Mouse (Mus musculus) embryo, embryonic 10.5 days (tissue): ENCODE measurements at regions not wholly inside any gene's neighbourhood (a gene's known extent, or its start where the extent isn't known, plus 50 kb on each side); places are given as distances from the start of the nearest gene placed in this dataset.
A peak's percentile ranks its signal among the peaks of the same experiment; 100 is the strongest.
"Not testable (repeated sequence)": the region's sequence is repeated elsewhere in the genome, so short reads cannot be mapped to it uniquely, and the experiment has no call there.

ENCODE experiments used
- DNase-seq: peaks from one replicate; pipeline ENCODE4 v3.0.0-alpha.2; 2015; ENCODE audit warnings: low spot score

- peak; percentile 3 for DNase-seq
Measured at GRCm38 (mm10) chr19:35639945-35640344, 417.4 kb downstream of the Htr7 start.

GRCm38 (mm10) chr19:35621771-35622170 lies 435.5 kb downstream of the Htr7 start:
- DNase-seq = no peak

GRCm38 (mm10) chr19:35595384-35595783 lies 461.9 kb downstream of the Htr7 start:
- DNase-seq = no peak

GRCm38 (mm10) chr19:35575979-35576378 lies 481.3 kb downstream of the Htr7 start:
- no peak for DNase-seq

DNA sequence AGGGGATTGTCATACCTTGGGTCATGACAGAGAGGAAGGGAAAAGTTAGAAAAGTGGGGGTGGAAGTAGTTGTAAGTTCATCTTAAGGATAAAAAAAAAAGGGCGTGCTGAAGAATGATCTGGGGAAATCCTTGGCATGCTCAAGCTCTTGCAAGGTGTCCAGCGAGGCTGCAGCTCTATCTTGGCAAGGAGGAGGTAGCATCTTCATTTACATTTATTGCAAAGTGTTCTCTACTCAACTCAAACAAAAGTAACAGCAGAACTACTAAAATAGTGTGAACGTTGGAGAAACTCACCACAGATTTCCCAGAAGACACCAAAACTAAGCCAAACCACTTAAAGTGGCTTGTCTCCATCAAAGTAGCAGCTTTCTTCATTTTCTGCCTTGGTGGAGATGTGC lies 507.9 kb downstream of the Htr7 start:
- DNase-seq = no peak

DNA sequence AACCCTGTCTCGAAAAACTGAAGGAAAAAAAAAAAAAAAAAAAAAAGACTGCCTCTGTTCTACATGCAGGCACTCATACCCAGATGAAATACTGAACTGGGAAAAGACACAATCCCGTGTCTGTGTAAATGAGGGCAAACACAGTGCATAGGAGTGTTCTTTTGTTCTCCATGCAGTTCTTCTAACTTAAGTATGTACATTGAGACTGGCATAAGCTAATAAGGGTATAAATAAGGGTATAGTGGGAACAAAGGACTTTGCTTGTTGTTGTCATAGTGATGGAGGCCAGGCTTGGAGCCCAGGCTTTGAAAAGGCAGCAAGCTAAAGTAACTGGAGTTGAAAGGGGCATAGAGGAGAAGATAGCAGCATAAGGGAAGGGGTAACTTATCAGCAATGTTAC lies 520.5 kb downstream of the Htr7 start:
- peak; percentile 17 for DNase-seq

DNA sequence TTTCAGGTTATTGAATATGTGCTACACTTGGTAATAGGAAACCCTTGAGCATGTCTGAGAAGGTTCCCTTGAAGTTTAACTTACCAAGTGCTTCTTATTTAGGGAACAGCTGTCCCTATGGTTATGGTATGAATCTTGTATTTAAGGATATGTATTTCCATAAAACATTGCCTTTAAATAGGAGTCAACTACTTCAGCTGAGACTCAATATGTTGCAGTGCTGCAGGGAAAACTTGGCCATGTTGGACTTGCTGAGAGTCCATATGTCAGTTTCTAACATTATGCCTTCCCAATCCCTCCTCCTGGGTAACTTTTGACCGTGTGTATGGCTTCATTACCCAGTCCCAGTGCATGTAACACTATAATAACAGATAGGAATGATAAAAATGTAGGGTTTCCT lies 528.0 kb downstream of the Htr7 start:
- no peak for DNase-seq

GRCm38 (mm10) chr19:35493721-35494120 lies 563.6 kb downstream of the Htr7 start:
- no peak for DNase-seq

- no peak for DNase-seq
Measured at GRCm38 (mm10) chr19:35491354-35491753, 566.0 kb downstream of the Htr7 start.

GRCm38 (mm10) chr19:35485616-35486015 lies 563.5 kb downstream of the Kif20b start:
- not testable (repeated sequence) for DNase-seq

GRCm38 (mm10) chr19:35482469-35482868 lies 560.3 kb downstream of the Kif20b start:
- no peak for DNase-seq

GRCm38 (mm10) chr19:35453942-35454341 lies 531.8 kb downstream of the Kif20b start:
- no peak for DNase-seq

DNA sequence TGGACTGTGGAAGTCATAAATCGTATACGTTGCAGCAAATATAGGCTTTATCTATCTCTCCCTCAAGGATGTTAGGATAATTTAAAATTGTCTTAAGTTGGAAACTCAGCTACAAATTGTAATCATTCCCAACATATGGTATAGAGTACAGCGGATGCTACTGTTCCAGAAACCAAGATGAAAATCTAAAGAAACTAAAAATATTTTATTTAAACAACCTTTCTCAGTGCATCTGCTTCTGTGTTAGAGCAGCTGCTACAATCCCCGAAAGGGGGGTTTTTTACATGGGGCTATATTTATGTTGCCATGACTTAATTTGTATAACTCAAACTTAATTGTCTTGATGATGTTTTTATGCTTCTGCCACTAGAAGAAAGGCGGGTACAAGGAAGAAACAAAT lies 520.3 kb downstream of the Kif20b start:
- no peak for DNase-seq

DNA sequence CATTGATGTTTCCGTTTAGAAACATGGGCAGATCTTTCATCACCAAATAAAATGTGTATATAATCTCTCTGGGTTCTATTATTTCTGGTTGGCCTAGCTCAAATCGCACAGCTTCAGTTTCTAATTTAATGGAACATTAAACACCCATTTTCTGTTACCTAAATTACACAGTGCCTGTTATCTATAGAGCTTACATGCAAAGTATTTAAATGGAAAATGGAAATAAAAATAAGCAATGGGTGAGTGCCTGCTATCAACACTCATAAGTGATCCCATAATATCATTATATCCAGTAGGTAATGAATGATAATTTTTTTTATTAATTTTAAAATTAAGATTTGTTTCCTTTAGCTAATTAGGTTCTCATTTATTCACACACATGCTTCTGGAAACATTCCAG lies 515.9 kb downstream of the Kif20b start:
- no peak for DNase-seq
